Mouse (Mus musculus): ENCODE data around the gene Gm14569. TPM values are rescaled to one million over a fixed set of nuclear protein-coding genes. Genes with fewer than 3 reads are reported as not detected.

The Gm14569 gene
- not detected for polyA plus RNA-seq (2017; shearing (Covaris generic))

DNA sequence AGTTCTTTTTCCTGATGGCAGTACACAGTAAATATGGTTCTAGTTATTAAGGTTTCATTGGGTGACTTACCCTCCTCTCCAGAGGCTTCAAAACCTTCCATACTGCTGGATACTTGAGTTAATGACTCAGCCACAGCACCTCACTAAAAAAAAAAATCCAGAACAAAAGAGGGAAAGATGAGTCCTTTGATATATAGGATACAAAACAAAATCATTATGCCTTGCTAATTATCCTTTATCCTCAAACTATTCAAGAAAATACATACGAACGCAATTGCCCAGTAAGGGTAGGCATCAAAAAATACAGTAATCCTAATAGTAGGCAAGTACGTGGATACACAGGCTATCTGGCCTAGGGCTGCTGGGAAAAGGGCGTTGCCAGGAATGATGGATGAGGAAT is at the start of gene Gm14569:
TSS of gene Gm14569 (minus strand) at position 101 of the 400 bp plus-strand sequence.

DNA sequence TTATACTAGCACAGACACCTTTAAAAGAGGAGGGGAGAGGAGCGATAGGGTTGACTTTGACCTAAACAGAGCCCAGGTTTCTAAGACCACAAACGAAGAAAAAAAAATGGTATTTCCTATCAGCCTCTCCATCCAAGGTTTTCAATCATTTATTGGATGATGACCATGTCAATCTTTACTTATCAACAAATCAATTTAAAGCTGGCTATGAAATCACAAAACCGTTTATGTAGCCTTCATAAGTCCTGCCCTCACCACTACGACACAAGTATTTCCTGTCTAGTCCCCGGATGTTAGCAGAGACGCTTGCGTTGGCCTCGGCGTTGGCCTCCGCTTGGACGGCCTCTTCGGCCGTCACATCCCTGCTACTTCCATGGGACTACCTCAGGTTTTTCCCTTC is 90.7 kb downstream of the Gm14569 start, which contains the start of gene Gm6268:
TSS of gene Gm6268 (plus strand) at position 301 of the 400 bp plus-strand sequence.

Other genes with a start within 250 kb of the Gm14569 start
- gene Lonrf3, start 163.5 kb downstream of the Gm14569 start, polyA plus RNA-seq (2017; shearing (Covaris generic)), result 0.31 TPM
- not detected for gene Gm6268, start 90.5 kb downstream of the Gm14569 start, polyA plus RNA-seq (2017; shearing (Covaris generic))
- 55.0 TPM for gene Pgrmc1, start 106.4 kb upstream of the Gm14569 start, polyA plus RNA-seq (2017; shearing (Covaris generic))
- 1.5 TPM for gene Akap17b, start 153.6 kb upstream of the Gm14569 start, polyA plus RNA-seq (2017; shearing (Covaris generic))